Mouse (Mus musculus): ENCODE data around the gene Wdr25.

GRCm38 (mm10) chr12:108967631-108968030, 74.2 kb downstream of the Wdr25 start:
- TF ChIP-seq CTCF (conservative IDR thresholded peaks at IDR 0.05; ENCODE audit: insufficient read depth, insufficient read length, low read depth, low read length) (no peak), POLR2A (IDR thresholded peaks at IDR 0.05; ENCODE audit: low read depth, low read length) (no peak)

All from kidney, adult 2 months (tissue).